Mouse (Mus musculus) ES-E14 (cell line): Measurements from ENCODE around the gene Hsd11b1.

Source experiments
- CHD2 ChIP-seq: IDR thresholded peaks from 2 replicates; pipeline ENCODE4 v1.6.1; 2014; ENCODE audit warnings: mild to moderate bottlenecking, low read depth, low read length, inconsistent platforms
- MAFK ChIP-seq: IDR thresholded peaks from 2 replicates; pipeline ENCODE4 v1.6.1; 2014; ENCODE audit warnings: mild to moderate bottlenecking, low read depth, low read length, inconsistent platforms; ENCODE audit not compliant: insufficient read depth
- ZC3H11A ChIP-seq: IDR thresholded peaks from 2 replicates; pipeline ENCODE4 v1.6.1; 2012; ENCODE audit warnings: low read depth, mild to moderate bottlenecking, inconsistent platforms, low read length, borderline replicate concordance

GRCm38 (mm10) chr1:193309785-193310518, 46.1 kb upstream of the Hsd11b1 start:
- TF ChIP-seq ZC3H11A (no peak), CHD2 (no peak), MAFK (no peak)
